Mouse (Mus musculus): ENCODE results near the gene Spock1. TPM values are rescaled to one million over a fixed set of nuclear protein-coding genes. Genes with fewer than 3 reads are reported as not detected.

The Spock1 gene
- polyA plus RNA-seq, 1 experiment from 2014 or later, result 1.1 TPM

DNA sequence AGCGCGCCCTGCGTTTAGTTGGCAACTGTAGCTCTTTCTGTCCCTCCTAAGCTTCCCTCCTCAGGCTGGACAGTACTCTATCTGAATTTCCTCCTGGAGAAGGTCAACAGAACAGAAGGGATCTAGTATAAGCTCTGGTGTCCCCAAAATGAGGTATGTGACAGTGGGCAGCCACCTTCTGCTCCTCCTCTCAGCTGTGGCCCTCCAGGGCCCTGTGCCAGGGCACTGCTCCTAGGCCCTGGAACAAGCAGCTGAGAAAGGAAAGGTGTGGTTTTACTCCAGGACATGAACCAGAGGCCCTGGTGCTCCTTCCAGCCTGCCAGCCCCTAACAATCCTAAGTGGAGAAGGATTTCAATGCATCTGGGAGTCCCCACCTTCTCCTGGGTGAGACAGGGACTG lies 51.1 kb downstream of the Spock1 start:
- Histone ChIP-seq H3K4me1 (replicated peaks; ENCODE audit: control insufficient read depth, insufficient read depth, low read length) (no peaks in the 10 kb centered on the region), H3K27me3 (replicated peaks; ENCODE audit: control insufficient read depth, insufficient read depth, low read length) (no peaks in the 10 kb centered on the region), H3K36me3 (ENCODE audit: control insufficient read depth, insufficient read depth) (no peaks in the 10 kb centered on the region), H3K27ac (ENCODE audit: low read depth, low read length) (no peak overlapping the region), H3K4me3 (ENCODE audit: low read depth, low read length) (no peak overlapping the region), H3K9ac (ENCODE audit: low read depth, low read length) (no peak overlapping the region), H3K4me2 (replicated peaks; ENCODE audit: low read depth) (no peak overlapping the region), H3K9me3 (ENCODE audit: control insufficient read depth) (no peaks in the 10 kb centered on the region)
- no peak for ATAC-seq
- no peak for TF ChIP-seq CTCF (IDR thresholded peaks at IDR 0.05; ENCODE audit: low read depth)
- WGBS, result 95% methylated on average over 3 of the region's 3 CpGs

DNA sequence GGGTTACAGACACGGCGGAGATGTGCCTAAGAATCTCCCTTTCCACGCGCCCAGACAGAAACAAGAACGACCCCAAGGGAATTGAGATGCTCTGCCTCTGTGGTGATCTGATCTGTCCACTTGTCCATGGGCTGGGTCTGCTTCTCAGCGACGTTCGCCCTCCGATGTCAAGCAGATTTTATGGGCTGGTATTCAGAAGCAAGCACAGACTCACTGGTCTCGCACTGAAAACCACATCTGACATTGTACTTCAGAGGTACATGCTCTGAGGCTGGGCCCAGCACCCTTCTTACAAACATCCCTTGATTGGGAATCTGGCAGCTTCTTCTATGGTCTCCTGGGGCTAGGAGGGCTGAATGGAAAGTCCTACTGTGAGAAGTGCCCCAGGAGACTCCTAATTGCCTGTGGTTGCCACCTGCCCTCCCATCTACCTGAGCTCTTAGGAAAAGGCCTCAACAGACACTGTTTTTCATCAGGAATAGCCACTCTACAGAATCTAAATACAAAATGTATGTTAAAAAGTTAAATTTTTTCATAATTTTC lies 51.8 kb downstream of the Spock1 start:
- H3K4me1 ChIP-seq (replicated peaks; ENCODE audit: control insufficient read depth, insufficient read depth, low read length), result no peaks in the 10 kb centered on the region
- no peak for TF ChIP-seq CTCF (IDR thresholded peaks at IDR 0.05; ENCODE audit: low read depth)
- H3K9me3 ChIP-seq (ENCODE audit: control insufficient read depth), result no peaks in the 10 kb centered on the region
- no peak overlapping the region for H3K4me3 ChIP-seq (ENCODE audit: low read depth, low read length)
- 83% methylated on average over 10 of the region's 10 CpGs for WGBS
- H3K4me2 ChIP-seq (replicated peaks; ENCODE audit: low read depth), result no peak overlapping the region
- no peak overlapping the region for H3K9ac ChIP-seq (ENCODE audit: low read depth, low read length)
- H3K27ac ChIP-seq (ENCODE audit: low read depth, low read length), result no peak overlapping the region
- no peaks in the 10 kb centered on the region for H3K36me3 ChIP-seq (ENCODE audit: control insufficient read depth, insufficient read depth)
- ATAC-seq, result no peak
- H3K27me3 ChIP-seq (replicated peaks; ENCODE audit: control insufficient read depth, insufficient read depth, low read length), result no peaks in the 10 kb centered on the region

DNA sequence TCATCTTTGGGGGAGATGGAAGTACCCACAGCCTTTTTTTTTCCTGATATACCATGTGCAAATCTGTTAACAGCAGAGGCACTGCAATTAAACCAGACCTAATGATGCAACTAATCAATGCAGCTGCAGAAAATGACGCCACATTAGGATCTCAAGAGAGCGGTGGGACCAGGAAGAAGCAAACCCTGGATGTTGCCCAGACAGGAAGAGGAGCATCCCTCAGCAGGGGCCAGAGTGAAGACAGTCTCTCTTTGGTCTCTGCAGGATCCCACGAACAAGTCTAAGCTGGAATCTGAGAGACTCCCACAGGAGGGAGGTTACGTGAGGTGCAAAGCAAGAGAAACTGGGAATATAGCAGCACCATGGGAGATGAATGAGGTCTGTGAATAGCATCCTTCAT lies 52.4 kb downstream of the Spock1 start:
- ATAC-seq, result no peak
- Histone ChIP-seq H3K4me3 (ENCODE audit: low read depth, low read length) (no peak overlapping the region), H3K36me3 (ENCODE audit: control insufficient read depth, insufficient read depth) (no peaks in the 10 kb centered on the region), H3K4me2 (replicated peaks; ENCODE audit: low read depth) (no peak overlapping the region), H3K27ac (ENCODE audit: low read depth, low read length) (no peak overlapping the region), H3K4me1 (replicated peaks; ENCODE audit: control insufficient read depth, insufficient read depth, low read length) (no peaks in the 10 kb centered on the region), H3K9ac (ENCODE audit: low read depth, low read length) (no peak overlapping the region), H3K27me3 (replicated peaks; ENCODE audit: control insufficient read depth, insufficient read depth, low read length) (no peaks in the 10 kb centered on the region), H3K9me3 (ENCODE audit: control insufficient read depth) (no peaks in the 10 kb centered on the region)
- no peak for TF ChIP-seq CTCF (IDR thresholded peaks at IDR 0.05; ENCODE audit: low read depth)
- 68% methylated on average over 4 of the region's 4 CpGs for WGBS

DNA sequence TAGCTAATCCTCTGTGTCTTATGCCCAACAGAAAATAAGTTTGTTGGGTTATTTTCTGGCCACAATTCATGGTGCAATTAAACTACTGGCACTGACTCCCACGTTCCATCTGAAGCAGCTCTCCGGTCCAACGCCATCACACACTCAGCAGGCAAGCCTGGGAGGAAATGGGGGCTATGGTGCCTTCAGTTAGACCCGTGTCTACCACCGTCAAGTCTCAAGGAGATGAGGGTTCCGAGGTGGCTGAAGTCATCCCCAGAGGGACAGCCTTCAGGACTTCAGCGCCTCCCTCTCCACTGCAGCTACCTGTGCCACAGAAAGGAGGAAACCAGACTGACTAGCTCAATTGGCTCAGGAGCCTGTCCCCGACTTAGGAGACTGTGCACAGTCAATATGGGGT lies 53.7 kb downstream of the Spock1 start:
- Histone ChIP-seq H3K9me3 (ENCODE audit: control insufficient read depth) (no peaks in the 10 kb centered on the region), H3K4me3 (ENCODE audit: low read depth, low read length) (no peak overlapping the region), H3K4me2 (replicated peaks; ENCODE audit: low read depth) (no peak overlapping the region), H3K36me3 (ENCODE audit: control insufficient read depth, insufficient read depth) (no peaks in the 10 kb centered on the region), H3K9ac (ENCODE audit: low read depth, low read length) (no peak overlapping the region), H3K27ac (ENCODE audit: low read depth, low read length) (no peak overlapping the region), H3K27me3 (replicated peaks; ENCODE audit: control insufficient read depth, insufficient read depth, low read length) (no peaks in the 10 kb centered on the region), H3K4me1 (replicated peaks; ENCODE audit: control insufficient read depth, insufficient read depth, low read length) (no peaks in the 10 kb centered on the region)
- WGBS, result 80% methylated on average over 8 of the region's 8 CpGs
- no peak for ATAC-seq
- TF ChIP-seq CTCF (IDR thresholded peaks at IDR 0.05; ENCODE audit: low read depth), result no peak

DNA sequence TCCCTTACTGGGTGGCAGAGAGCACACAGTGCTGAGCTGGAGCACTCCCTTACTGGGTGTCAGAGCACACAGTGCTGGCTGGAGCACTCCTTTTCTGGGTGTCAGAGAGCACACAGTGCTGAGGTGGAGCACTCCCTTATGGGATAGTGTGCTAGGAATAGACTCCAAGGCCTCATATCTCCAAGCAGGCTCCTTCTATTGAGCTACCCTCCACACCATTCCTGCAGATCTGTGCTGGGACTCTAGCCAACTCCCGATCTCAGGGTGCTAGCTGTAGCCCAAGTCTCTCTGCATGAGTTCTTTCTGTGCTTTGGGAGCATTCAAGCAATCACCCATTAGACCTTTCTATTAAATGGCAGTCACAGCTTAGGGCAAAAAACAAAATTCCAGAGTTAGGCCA lies 54.5 kb downstream of the Spock1 start:
- ATAC-seq, result no peak
- no peak overlapping the region for H3K9ac ChIP-seq (ENCODE audit: low read depth, low read length)
- no peak overlapping the region for H3K4me2 ChIP-seq (replicated peaks; ENCODE audit: low read depth)
- no peak overlapping the region for H3K27ac ChIP-seq (ENCODE audit: low read depth, low read length)
- no peaks in the 10 kb centered on the region for H3K36me3 ChIP-seq (ENCODE audit: control insufficient read depth, insufficient read depth)
- no peaks in the 10 kb centered on the region for H3K9me3 ChIP-seq (ENCODE audit: control insufficient read depth)
- WGBS, result 70% methylated on average over 1 of the region's 1 CpGs
- TF ChIP-seq CTCF (IDR thresholded peaks at IDR 0.05; ENCODE audit: low read depth), result no peak
- H3K27me3 ChIP-seq (replicated peaks; ENCODE audit: control insufficient read depth, insufficient read depth, low read length), result no peaks in the 10 kb centered on the region
- no peaks in the 10 kb centered on the region for H3K4me1 ChIP-seq (replicated peaks; ENCODE audit: control insufficient read depth, insufficient read depth, low read length)
- no peak overlapping the region for H3K4me3 ChIP-seq (ENCODE audit: low read depth, low read length)

DNA sequence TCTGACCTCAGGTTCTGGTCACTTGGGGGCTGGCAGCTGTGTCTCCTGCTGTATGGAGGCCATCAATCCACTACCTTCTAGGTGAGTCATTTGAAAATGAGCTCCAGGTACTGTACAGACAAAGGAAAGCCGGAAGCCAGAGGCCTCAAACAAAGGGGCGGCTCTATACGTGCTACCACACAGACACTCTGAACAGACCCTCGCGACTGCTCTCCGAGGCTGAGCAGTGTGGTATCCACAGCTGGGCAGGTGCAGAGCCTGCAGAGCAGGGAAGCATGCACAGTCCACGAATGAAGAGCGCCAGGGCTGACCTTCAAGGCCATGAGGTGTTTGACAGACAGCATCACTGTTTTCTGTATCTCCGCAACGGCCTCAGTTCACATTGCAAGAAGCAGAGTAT lies 55.0 kb downstream of the Spock1 start:
- WGBS, result 78% methylated on average over 10 of the region's 10 CpGs

DNA sequence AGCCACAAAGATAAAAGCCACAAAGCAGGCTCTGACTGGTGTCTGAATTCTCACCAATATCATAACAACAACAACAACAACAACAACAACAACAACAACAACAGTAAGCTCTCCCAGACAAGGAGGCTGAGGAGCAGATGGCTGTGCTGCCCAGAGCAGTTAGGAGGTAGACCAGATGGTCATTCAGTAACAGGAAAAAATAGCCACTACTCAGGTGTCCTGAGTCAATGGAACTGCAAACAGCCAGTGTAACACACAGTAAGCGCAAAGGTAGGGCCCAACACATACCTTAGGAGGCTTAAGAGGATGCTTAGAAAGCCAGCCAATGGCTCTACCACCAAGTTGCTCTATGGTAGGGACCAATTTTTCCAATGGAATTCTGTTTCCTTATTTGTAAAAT lies 59.2 kb downstream of the Spock1 start:
- H3K27ac ChIP-seq (ENCODE audit: low read depth, low read length), result no peak overlapping the region
- H3K9me3 ChIP-seq (ENCODE audit: control insufficient read depth), result no peaks in the 10 kb centered on the region
- no peak for TF ChIP-seq CTCF (IDR thresholded peaks at IDR 0.05; ENCODE audit: low read depth)
- H3K9ac ChIP-seq (ENCODE audit: low read depth, low read length), result no peak overlapping the region
- no peaks in the 10 kb centered on the region for H3K27me3 ChIP-seq (replicated peaks; ENCODE audit: control insufficient read depth, insufficient read depth, low read length)
- H3K4me1 ChIP-seq (replicated peaks; ENCODE audit: control insufficient read depth, insufficient read depth, low read length), result no peaks in the 10 kb centered on the region
- H3K4me3 ChIP-seq (ENCODE audit: low read depth, low read length), result no peak overlapping the region
- WGBS, result 94% methylated on average over 1 of the region's 1 CpGs
- no peak overlapping the region for H3K4me2 ChIP-seq (replicated peaks; ENCODE audit: low read depth)
- no peaks in the 10 kb centered on the region for H3K36me3 ChIP-seq (ENCODE audit: control insufficient read depth, insufficient read depth)
- no peak for ATAC-seq

More for the DNA sequence above, 55.0 kb downstream of the Spock1 start:
- Histone ChIP-seq H3K9ac (ENCODE audit: low read depth, low read length) (no peak overlapping the region), H3K9me3 (ENCODE audit: control insufficient read depth) (no peaks in the 10 kb centered on the region), H3K27ac (ENCODE audit: low read depth, low read length) (no peak overlapping the region), H3K36me3 (ENCODE audit: control insufficient read depth, insufficient read depth) (no peaks in the 10 kb centered on the region), H3K27me3 (replicated peaks; ENCODE audit: control insufficient read depth, insufficient read depth, low read length) (no peaks in the 10 kb centered on the region), H3K4me2 (replicated peaks; ENCODE audit: low read depth) (no peak overlapping the region), H3K4me3 (ENCODE audit: low read depth, low read length) (no peak overlapping the region), H3K4me1 (replicated peaks; ENCODE audit: control insufficient read depth, insufficient read depth, low read length) (no peaks in the 10 kb centered on the region)
- no peak for TF ChIP-seq CTCF (IDR thresholded peaks at IDR 0.05; ENCODE audit: low read depth)
- no peak for ATAC-seq
